Mouse (Mus musculus) cerebellum, adult 11 months (tissue): ENCODE results near the gene Gse1.

Experiments
- DNase-seq: peaks from one replicate; pipeline ENCODE4 v3.0.0; 2022

Gse1 gene

GRCm38 (mm10) chr8:120227891-120228591 lies at the start of gene Gse1:
Gse1 (plus strand) TSS chr8:120228456.
- peak; percentile 68 for DNase-seq

- DNase-seq = peak; percentile 87
Observed at GRCm38 (mm10) chr8:120179027-120179431, 49.2 kb upstream of the Gse1 start.

- DNase-seq = no peak
Observed at GRCm38 (mm10) chr8:120180445-120180970, 47.7 kb upstream of the Gse1 start.

- DNase-seq = no peak
Observed at GRCm38 (mm10) chr8:120181274-120181673, 47.0 kb upstream of the Gse1 start.

GRCm38 (mm10) chr8:120181861-120182414 lies 46.3 kb upstream of the Gse1 start:
- DNase-seq = no peak

- DNase-seq = no peak
Observed at GRCm38 (mm10) chr8:120184366-120184765, 43.9 kb upstream of the Gse1 start.

- no peak for DNase-seq
Observed at GRCm38 (mm10) chr8:120184850-120185792, 43.1 kb upstream of the Gse1 start.

GRCm38 (mm10) chr8:120186454-120186853 lies 41.8 kb upstream of the Gse1 start:
- DNase-seq = no peak

GRCm38 (mm10) chr8:120188510-120188909 lies 39.7 kb upstream of the Gse1 start:
- no peak for DNase-seq

GRCm38 (mm10) chr8:120189440-120189839 lies 38.8 kb upstream of the Gse1 start:
- DNase-seq = no peak

GRCm38 (mm10) chr8:120190107-120190809 lies 38.0 kb upstream of the Gse1 start:
- no peak for DNase-seq

GRCm38 (mm10) chr8:120190810-120191413 lies 37.3 kb upstream of the Gse1 start:
- peak; percentile 86 for DNase-seq

- no peak for DNase-seq
Observed at GRCm38 (mm10) chr8:120191633-120192032, 36.6 kb upstream of the Gse1 start.

GRCm38 (mm10) chr8:120192118-120192517 lies 36.1 kb upstream of the Gse1 start:
- DNase-seq = no peak

GRCm38 (mm10) chr8:120201351-120201750 lies 26.9 kb upstream of the Gse1 start:
- DNase-seq = no peak

GRCm38 (mm10) chr8:120202546-120202945 lies 25.7 kb upstream of the Gse1 start:
- DNase-seq = no peak

- DNase-seq = no peak
Observed at GRCm38 (mm10) chr8:120204736-120205360, 23.4 kb upstream of the Gse1 start.

- no peak for DNase-seq
Observed at GRCm38 (mm10) chr8:120205916-120206315, 22.3 kb upstream of the Gse1 start.

GRCm38 (mm10) chr8:120207364-120207763 lies 20.9 kb upstream of the Gse1 start:
- no peak for DNase-seq

GRCm38 (mm10) chr8:120208113-120208512 lies 20.1 kb upstream of the Gse1 start:
- DNase-seq = no peak

GRCm38 (mm10) chr8:120211345-120211744 lies 16.9 kb upstream of the Gse1 start:
- DNase-seq = no peak

GRCm38 (mm10) chr8:120212596-120212995 lies 15.7 kb upstream of the Gse1 start:
- DNase-seq = no peak
